Mouse (Mus musculus) fibroblast of lung, adult 2 months (primary cell): ENCODE results near the gene 1700001O22Rik.
A peak's percentile ranks its signal among the peaks of the same experiment; 100 is the strongest.

ENCODE experiments used
- DNase-seq: peaks from one replicate; pipeline ENCODE4 v3.0.0-alpha.2; 2011; ENCODE audit warnings: low read depth

The 1700001O22Rik gene

DNA sequence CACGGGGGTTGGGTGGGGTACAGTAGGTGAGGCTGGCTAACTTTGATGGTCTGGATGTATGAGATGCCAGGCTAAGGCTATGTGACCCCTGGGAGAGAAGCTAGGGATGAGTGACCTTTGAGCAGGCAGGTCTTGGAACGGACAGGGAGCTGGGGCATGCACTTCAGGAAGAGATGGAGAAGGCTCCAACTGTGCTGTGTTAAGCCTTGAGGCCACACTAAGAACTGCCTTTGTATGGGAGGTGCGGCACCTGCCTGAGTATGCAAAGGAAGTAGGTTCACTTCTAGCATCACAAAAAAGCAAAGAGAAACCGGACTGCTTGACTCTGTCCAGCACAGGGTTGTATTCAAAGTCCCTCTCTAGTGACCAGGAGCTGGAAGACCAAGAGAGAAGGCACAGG is 25.2 kb downstream of the 1700001O22Rik start:
- no peak for DNase-seq

DNA sequence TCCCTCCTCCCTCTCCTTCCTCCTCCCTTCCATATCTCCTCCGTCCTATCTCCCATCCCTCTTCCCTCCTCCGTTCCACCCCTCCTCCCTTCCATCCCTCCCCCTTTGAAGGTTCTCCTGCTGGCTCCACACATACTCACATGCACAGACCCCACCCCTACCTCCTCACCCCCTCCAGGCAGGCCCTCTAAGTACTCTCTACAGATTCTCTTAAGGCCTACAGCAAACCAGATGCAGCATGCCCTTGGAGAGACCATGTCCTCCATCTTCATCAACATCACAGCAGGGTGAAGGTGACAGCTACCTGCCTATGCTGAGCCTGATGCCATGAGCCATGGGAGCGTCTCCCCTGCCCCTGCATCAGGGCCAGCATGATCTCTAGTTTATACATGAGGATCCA is 26.2 kb downstream of the 1700001O22Rik start:
- DNase-seq, result no peak

DNA sequence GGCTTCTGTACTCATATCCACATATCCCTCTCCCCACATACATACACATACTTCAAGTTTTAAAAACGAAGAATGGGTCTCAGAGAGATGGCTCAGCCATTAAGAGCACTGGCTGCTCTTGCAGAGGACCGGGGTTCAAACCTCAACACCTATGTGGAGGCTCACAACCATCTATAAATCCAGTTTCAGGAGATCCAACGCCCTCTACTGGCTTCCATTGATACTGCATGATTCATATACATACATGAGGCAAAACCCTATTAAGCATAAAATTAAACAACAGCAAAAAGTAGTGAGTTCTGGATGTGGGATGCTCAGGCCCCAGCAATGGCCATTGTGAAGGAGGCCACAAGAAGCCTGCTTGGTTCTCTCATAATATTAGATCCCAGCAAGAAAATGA is 27.5 kb downstream of the 1700001O22Rik start:
- no peak for DNase-seq

- DNase-seq, result no peak
Measured at GRCm38 (mm10) chr2:30773313-30774005, 30.0 kb downstream of the 1700001O22Rik start.

DNA sequence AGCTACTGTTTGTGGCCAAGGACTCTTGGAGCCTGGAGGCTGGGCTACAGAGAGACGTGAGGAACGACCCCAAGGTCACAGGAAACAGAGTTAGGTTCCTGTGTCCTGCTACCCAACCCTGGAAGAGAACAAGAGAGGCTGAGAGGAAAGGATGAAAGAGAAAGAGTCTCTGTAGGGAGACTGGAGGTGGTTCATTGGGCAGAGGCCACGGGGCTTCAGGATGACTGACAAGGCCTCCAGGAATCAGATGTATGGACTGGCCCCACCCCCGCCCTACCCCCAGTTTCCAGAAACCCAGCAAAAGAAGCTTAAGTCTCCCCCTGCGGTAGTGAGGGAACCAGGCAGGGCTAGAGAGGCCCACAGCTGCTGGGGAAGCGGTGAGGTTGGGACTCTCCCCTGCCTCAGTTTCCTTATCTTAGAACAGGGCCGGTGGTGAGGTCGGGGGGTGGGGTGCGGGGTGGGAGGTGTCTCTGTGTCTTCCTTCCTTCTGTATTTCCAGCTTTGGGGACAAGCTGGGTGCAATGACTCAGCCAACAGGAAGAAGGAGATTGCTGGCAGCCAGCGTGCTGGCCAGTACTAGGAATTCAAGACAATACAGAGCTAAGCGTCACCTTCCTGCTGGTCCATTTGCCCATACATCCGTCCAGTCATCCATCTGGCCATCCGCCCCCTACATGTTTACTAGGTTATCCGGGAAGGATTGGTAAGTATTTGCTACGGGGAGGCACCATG is 30.7 kb downstream of the 1700001O22Rik start:
- DNase-seq, result no peak

GRCm38 (mm10) chr2:30771806-30772460 is 31.5 kb downstream of the 1700001O22Rik start:
- no peak for DNase-seq

- DNase-seq, result no peak
Measured at GRCm38 (mm10) chr2:30771368-30771805, 32.1 kb downstream of the 1700001O22Rik start.

- DNase-seq, result no peak
Measured at GRCm38 (mm10) chr2:30769187-30769586, 34.3 kb downstream of the 1700001O22Rik start.

GRCm38 (mm10) chr2:30768529-30768928 is 34.9 kb downstream of the 1700001O22Rik start:
- DNase-seq, result no peak

DNA sequence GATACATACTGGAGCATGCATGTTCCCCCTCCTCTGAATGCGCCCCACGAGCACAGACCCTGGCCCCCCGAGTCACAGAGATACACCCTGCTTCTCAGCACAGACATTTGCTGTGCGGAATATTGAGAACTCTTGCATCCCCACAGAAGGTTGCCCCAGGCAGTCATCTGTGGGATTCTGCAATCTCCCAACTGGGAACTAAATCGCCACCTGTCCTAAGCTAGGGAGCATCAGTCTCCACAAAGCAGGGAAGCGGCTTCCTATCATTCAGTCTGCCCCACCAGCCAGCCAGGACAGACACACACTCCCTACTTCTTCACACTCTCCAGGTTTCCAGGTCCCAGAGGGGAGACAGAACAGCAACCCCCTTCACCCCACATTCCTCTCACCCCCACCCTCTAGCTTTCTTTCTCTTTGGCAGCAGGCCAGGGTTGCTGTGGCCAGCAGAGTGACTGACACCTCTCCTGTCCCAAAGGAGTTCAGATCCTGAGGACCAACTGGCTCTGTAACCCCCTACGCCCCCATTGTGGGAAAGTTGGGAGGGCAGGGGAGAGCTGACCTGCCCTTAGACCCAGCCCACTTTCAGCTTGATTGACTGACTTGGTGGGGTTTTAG is 35.7 kb downstream of the 1700001O22Rik start:
- DNase-seq, result no peak

GRCm38 (mm10) chr2:30766446-30766845 is 37.0 kb downstream of the 1700001O22Rik start:
- no peak for DNase-seq

DNA sequence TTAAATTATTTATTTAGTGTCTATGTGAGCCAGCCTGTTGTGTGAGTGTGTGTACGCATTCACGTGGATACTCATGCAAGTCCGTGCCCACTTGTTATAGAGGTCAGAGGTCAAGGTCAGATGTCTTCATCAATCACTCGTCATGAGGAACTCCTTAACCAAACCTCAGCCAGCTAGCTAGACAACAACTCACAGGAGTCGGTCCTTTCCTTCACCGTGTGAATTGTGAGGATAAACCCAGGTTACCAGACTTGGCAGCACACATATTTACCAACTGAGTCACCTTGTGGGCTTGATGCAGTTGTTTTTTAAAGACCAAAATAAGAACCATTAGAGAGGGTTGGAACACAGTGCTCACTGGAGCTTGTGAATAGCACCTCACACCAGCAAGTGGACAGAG is 42.8 kb downstream of the 1700001O22Rik start:
- peak; percentile 86 for DNase-seq

- DNase-seq, result peak; percentile 39
Measured at GRCm38 (mm10) chr2:30759858-30760547, 43.5 kb downstream of the 1700001O22Rik start.

- DNase-seq, result no peak
Measured at GRCm38 (mm10) chr2:30759442-30759841, 44.0 kb downstream of the 1700001O22Rik start.

GRCm38 (mm10) chr2:30759088-30759374 is 44.4 kb downstream of the 1700001O22Rik start:
- no peak for DNase-seq

DNA sequence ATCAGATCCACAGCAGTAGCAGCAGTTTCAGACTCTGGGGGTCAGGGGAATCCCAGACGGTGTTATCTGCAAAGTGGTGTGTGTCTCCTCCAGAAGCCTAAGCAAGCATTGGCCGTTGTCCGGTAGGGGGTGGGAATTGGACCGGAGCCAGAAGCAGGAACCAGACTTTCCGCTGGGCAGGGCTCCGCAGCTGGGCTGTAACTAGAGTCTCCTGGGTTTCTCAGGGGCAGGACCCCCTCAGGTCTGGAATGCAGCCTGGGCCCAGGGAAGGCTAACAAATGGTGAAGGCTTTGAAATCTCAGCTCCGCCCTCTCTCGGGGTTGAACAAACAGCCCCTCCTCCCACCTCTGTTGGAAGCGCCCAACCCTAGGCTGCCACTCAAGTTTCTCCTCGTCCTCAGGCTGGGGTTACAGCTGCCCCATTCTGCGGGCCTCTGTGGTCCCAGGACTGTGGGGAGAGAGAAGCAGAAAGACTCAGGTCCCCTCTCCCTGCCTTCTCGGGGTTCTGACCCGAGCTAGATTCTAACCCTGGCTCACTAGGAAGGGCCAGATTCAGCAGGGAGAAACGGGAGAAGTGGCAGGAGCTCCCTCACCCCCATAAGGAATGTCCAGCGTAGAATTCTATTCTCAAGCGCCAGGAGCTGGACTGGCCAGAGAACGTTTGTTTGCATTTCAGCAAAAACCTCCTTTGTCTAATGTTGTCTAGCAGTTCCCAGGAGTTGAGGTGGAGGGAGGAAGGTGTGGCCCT is 44.9 kb downstream of the 1700001O22Rik start:
- peak; percentile 96 for DNase-seq

DNA sequence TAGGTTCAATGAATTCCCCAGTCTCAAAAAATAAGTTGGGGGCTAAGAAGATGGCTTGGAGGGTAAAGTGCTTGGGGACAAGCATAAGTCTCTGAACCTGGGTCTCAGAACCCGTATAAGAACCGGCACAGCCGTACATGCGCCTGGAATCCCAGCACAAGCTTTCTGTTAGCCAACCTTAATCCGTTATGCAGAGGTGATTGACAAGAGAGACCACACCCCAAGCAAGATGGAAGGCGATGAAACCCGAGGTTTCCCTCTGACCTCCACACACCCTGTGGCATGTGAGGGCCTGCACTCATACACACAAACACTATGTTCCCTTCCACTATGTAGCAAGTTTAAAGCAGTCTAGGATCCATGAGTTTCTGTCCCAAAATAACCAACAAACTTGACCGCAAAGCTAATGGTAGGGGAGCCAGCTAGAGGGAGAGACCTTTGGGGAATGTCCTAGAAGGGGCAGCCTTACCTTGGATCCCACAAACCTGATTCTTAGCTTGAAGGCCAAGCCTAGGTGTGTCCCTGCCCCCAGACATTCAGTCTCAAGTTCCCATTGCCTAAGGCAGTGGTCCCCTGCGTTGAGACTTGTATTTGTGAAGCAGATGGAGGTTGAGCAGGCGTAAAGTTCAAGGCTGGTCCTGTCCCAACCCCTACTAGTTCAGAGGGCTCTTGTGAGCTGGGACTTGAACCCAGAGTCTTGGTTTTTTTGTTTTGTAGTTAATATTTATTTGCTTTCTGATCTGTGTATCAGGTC is 46.3 kb downstream of the 1700001O22Rik start:
- no peak for DNase-seq

DNA sequence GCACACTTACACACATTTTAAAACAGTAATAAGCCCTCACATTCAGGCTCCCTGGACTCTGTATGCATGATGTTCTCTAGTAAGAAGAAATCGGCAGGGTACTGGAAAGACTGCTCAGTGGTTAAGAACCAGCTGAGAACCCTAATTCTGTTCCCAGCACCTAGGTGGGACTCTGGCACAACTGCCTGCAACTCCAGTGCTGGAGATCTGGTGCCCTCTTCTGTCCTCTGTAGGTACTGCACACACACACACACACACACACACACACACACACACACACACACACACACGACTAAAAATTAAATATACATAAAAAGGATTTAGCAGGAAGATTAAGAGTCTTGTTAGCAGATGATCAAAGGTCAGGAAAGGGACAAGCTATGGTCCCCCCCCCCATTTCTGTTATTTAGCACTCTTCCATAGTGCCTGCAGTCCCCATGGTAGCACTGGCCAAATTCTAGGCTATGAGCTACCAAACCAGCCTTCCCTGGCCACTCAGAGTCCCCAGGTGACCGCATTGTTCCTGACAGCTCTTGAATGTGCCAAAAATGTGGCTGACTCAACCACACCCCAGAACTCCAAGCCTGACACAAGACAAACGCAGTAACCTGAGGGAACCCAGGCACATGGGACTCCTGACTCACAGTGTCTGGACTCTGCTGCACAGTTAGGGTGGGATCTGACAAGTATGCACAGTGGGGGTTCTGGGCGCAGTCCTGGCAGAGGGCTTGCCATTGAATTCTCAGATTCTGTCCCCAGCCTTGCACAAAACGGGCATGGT is 47.3 kb downstream of the 1700001O22Rik start:
- no peak for DNase-seq

DNA sequence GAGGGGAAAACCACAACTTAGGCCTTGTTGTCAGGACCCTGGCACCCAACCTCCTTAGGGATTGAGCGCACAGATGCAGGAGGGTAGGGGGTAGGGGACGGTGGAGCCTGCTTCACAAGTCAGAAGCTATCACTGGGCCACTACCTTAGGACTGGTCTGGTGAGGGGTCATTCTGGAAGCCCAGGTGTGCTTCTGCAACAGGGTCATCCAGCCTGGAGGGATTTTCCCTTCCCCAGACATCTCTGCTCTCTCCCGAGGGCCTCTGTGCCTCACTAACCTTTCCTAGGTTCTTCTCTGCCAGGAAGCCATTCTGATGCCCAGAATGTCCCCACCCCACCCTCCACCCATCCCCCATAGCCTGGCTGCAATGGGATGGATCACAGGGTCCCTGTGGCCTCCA is 48.6 kb downstream of the 1700001O22Rik start:
- no peak for DNase-seq

DNA sequence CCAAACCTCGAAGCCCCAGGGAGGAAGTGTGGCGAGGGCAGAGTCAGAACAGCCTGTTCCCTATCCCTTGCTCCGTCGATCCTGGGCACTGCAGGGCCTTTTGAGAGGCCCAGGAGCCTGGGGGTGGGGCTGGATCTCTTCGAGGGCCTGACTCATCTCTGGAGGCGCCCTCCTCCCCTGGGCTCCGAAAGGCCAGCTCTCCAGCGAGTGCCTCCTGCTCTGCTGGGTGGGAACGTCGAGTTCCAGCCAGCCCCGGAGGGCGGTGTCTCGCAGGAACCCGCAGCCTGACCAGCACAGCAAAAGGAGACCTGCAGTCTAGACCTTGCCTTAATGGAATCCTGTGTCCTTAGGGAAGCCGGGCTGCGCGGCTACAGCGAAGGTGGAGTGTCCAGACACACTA is 50.2 kb downstream of the 1700001O22Rik start:
- DNase-seq, result peak; percentile 97
